Mouse (Mus musculus): ENCODE measurements around the gene Zfp13.

Zfp13 gene

GRCm38 (mm10) chr17:23592208-23592925, 6.9 kb downstream of the Zfp13 start:
- peak; percentile 99 for DNase-seq (ENCODE audit: low spot score)

GRCm38 (mm10) chr17:23587253-23587652, 12.0 kb downstream of the Zfp13 start:
- DNase-seq (ENCODE audit: low spot score) = no peak

GRCm38 (mm10) chr17:23585721-23586491, 13.4 kb downstream of the Zfp13 start:
- DNase-seq (ENCODE audit: low spot score) = peak; percentile 92

GRCm38 (mm10) chr17:23584786-23585185, 14.5 kb downstream of the Zfp13 start:
- no peak for DNase-seq (ENCODE audit: low spot score)

GRCm38 (mm10) chr17:23575951-23576552, 23.2 kb downstream of the Zfp13 start:
- no peak for DNase-seq (ENCODE audit: low spot score)

GRCm38 (mm10) chr17:23574130-23574529, 25.2 kb downstream of the Zfp13 start:
- no peak for DNase-seq (ENCODE audit: low spot score)

GRCm38 (mm10) chr17:23572059-23572458, 27.2 kb downstream of the Zfp13 start:
- DNase-seq (ENCODE audit: low spot score) = no peak

- DNase-seq (ENCODE audit: low spot score) = no peak
Observed at GRCm38 (mm10) chr17:23571084-23571483, 28.2 kb downstream of the Zfp13 start.

- DNase-seq (ENCODE audit: low spot score) = peak; percentile 44
Observed at GRCm38 (mm10) chr17:23570017-23570416, 29.3 kb downstream of the Zfp13 start.

- no peak for DNase-seq (ENCODE audit: low spot score)
Observed at GRCm38 (mm10) chr17:23568370-23568769, 30.9 kb downstream of the Zfp13 start.

GRCm38 (mm10) chr17:23566787-23567186, 32.5 kb downstream of the Zfp13 start:
- DNase-seq (ENCODE audit: low spot score) = no peak

- DNase-seq (ENCODE audit: low spot score) = no peak
Observed at GRCm38 (mm10) chr17:23564368-23564715, 34.9 kb downstream of the Zfp13 start.

GRCm38 (mm10) chr17:23563595-23564367, 35.5 kb downstream of the Zfp13 start, which contains the start of gene Zfp213:
Zfp213 (minus strand) TSS chr17:23564238.
- DNase-seq (ENCODE audit: low spot score) = peak; percentile 98

- DNase-seq (ENCODE audit: low spot score) = peak; percentile 58
Observed at GRCm38 (mm10) chr17:23559767-23560166, 39.5 kb downstream of the Zfp13 start.

- no peak for DNase-seq (ENCODE audit: low spot score)
Observed at GRCm38 (mm10) chr17:23555243-23555916, 43.9 kb downstream of the Zfp13 start.

GRCm38 (mm10) chr17:23554321-23554720, 45.0 kb downstream of the Zfp13 start:
- no peak for DNase-seq (ENCODE audit: low spot score)

GRCm38 (mm10) chr17:23553634-23554120, 45.6 kb downstream of the Zfp13 start:
- DNase-seq (ENCODE audit: low spot score) = no peak

- no peak for DNase-seq (ENCODE audit: low spot score)
Observed at GRCm38 (mm10) chr17:23552896-23553633, 46.2 kb downstream of the Zfp13 start.

GRCm38 (mm10) chr17:23551963-23552362, 47.3 kb downstream of the Zfp13 start:
- DNase-seq (ENCODE audit: low spot score) = no peak

- no peak for DNase-seq (ENCODE audit: low spot score)
Observed at GRCm38 (mm10) chr17:23551416-23551815, 47.9 kb downstream of the Zfp13 start.

GRCm38 (mm10) chr17:23550856-23551255, 48.4 kb downstream of the Zfp13 start:
- DNase-seq (ENCODE audit: low spot score) = peak; percentile 62

Measured in embryo, embryonic 10.5 days (tissue).